Mouse (Mus musculus) left cerebral cortex, postnatal 25 days (tissue): Measurements from ENCODE around the gene Shc3. TPM values are rescaled to one million over a fixed set of nuclear protein-coding genes. Genes with fewer than 3 reads are reported as not detected.

Source experiments
- DNase-seq, 2 experiments: peaks; one replicate each; pipeline ENCODE4 v3.0.0; 2022; ENCODE audit warnings: low spot score in 2 of 2, mixed read lengths in 1 of 2
- intact Hi-C: fragments of 180-260 bp; cut with DNase I; formaldehyde crosslinking; loops from one replicate; pipeline ENCODE4 v1.15.1; 2025
- total RNA-seq, 2 experiments: library from RNA; stranded (reverse); gene quantifications; 2 replicates each; pipeline ENCODE4 v1.2.3; 2021

The Shc3 gene
- total RNA-seq, 2 experiments from 2014 or later: 214 to 217 TPM

GRCm38 (mm10) chr13:51505711-51506110 is 63.5 kb downstream of the Shc3 start:
- DNase-seq: peak in 1 of 2 experiments; percentile 55
- intact Hi-C loops: no loop called here

- intact Hi-C loops: no loop called here
- peak in 1 of 2 experiments; percentile 64 for DNase-seq
Measured at GRCm38 (mm10) chr13:51499769-51500168, 69.5 kb downstream of the Shc3 start.

DNA sequence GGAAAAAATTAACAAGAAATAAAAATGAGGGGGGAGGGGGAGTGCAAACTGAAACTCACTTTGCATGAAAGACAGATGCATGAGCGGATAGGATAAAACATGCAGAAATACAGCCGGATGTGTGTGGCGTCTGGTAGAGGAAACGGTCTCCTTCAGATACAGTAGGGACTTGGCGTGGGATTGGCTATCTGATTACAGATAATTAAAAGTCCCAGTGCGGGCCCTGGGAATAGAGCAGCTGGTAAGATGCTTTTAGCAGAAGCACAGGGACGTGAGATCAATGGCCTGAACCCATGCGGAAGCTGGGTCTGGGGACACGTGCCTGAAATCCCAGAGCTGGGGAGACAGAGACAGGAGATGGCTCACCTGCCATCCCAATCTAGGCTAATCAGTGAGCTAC is 75.5 kb downstream of the Shc3 start:
- intact Hi-C loops: no loop called here
- DNase-seq: no peak

DNA sequence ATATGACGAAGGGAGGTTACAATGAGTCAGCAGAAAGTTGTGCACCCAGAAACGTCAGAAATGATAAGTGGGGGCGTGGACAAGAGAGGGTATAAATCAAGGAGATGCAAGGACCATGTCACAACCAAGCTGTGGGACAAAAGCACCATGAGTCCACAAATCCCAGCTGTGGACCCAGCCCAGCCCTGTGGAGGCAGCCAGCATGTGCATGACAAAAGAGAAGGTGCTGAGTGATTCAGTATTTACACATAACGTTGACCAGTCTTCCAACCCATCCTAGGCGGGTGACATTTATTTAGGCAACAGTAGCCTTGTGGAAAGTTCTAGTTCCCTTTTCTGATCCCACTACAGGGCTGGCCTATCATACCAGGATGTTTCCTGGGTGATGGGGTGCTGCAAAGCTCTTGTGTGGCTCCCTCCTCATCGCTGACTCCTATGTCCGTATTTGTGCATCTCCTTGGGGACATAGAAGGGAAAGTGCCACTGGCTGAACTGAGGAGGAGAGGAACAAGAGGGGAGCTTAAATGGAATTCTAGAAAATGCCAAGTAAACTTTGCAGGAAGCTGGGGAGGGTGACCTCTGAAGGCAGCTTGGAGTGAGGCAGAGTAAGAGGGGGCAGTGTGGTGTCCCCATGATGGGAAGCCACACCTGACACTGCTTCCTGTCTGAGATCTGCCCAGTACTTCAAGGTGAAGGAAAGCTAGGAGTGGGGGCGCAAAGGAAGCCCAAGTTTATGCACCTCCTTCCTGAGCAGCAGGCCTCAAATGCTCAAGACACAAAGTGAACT is 77.4 kb downstream of the Shc3 start:
- no peak for DNase-seq
- intact Hi-C loops: no loop called here

GRCm38 (mm10) chr13:51490195-51490594 is 79.0 kb downstream of the Shc3 start:
- no peak for DNase-seq
- intact Hi-C loops: no loop called here

DNA sequence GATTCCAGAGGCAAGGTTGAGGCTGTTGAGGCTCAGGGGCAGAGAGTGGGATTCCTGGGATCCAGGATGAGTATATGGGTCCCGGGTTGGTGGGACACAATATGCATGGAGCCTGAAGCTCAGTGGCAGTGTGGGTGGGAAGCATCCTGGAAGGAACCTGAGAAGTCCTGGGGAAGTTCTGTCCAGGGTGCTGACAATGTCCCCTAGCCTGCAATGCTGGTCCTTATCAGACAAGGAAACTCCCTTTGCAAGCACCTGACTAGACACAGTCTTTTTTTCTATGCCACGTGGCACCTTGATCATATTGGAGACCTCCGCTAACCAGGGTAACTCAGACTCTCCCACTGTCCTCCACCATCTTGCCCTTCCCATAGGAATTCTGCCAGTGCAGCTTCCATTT is 80.3 kb downstream of the Shc3 start:
- DNase-seq: no peak
- intact Hi-C loops: no loop called here

DNA sequence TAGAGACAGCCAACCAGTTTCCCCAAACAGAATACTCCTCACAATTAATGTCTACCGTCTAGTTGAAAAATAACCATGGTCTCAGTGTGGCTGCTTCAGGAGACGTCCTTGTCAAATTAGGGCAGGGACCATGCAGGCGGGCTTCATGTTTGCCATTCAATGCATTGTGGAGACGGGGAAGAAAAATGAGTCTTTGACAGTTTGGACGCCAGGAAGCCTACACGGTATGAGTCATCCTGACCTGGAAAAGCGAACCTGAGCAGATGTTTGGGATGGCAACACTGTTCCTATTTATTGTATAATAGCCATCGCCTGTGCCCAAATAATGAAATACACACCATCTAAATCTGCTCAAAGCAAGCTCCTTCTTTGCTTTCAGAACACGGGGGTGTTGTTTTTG is 83.9 kb downstream of the Shc3 start:
- intact Hi-C loops: no loop called here
- DNase-seq: peak in 1 of 2 experiments; percentile 33

DNA sequence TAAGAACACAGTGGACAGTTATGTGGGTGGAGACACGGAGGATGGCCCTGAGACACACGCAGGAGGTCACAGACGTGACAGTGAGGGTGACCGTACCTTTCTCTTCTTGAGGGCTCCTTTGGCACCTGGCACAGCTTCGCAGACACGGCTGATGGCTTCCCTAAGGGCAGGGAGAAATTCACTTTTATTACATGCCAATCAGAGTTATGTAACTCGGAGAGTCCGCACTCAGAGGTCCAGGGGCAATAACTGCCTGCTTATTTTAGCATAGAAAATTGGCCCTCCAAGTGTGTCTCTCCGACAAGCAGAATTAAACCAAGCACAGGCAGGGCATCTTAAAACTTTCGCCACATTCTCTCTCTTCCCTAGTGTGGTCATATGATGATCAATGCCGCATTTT is 86.4 kb downstream of the Shc3 start:
- DNase-seq: no peak
- intact Hi-C loops: no loop called here

GRCm38 (mm10) chr13:51480341-51481011 is 88.7 kb downstream of the Shc3 start:
- no peak for DNase-seq
- intact Hi-C loops: no loop called here

DNA sequence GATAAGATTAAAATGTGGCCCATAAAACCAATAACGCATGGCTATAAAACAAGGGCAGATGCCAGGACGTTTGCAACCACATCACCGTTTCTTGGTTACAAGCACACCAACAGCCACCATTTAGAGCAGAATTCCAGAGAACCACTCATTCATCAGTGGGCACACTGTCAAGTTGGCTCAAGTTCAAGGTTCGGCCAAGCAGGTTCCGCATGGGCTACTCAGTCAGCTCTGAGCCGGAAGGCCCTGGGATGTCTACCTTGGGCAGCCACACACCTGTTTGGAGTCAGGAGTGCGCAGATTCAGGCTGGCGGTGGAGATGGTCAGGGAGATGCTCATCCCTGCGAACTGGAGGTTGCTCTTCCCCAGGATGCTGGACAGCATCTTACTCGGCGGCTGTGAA is 89.4 kb downstream of the Shc3 start:
- no peak for DNase-seq
- intact Hi-C loops: no loop called here

DNA sequence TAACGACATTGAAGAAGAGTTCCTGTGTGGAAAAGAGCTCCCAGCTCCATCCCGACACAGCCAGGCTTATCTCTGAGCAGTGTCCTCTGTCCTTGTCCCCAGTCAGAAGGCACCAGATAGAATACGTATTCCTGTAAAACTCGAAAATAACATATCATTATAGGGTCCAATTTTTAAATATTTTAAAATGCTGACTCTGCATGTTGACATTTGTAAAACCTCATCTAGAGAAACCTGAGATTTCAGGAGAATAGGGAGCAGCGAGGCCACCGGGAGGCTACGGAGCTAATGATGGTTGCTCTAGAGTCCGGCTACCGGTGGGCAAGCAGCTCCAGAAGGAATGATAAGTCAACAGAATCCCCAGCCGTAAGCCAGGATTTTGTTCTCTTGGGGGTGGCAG is 92.2 kb downstream of the Shc3 start:
- DNase-seq: no peak
- intact Hi-C loops: no loop called here

DNA sequence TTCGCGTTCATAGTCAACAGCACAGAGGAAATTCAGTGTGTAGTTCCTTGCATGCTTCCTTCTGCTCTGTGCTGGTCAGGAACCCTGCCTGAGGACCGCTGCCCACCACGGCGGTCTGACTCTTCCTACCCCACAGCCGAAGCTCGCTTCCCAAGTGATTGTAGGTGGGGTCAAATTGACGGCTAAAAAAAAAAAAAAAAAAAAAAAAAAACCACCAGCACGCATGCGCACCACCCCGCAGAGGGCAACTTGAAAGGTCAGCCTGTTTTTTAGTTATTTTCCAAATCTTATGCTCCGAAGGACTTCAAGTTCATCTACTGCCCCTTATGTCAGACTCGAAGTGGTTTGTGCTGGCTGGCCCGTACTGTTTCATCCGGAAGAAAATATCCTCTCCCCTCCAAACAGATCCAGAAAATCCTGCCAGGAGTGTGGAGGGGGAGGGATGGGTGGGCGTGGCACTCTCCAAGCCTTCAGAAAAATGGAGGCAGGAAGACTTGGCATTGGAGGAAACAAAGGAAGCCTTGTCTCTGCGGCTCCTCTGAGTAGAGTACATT is 100.4 kb downstream of the Shc3 start:
- intact Hi-C loops: no loop called here
- no peak for DNase-seq

- intact Hi-C loops: no loop called here
- no peak for DNase-seq
Measured at GRCm38 (mm10) chr13:51466117-51466841, 102.9 kb downstream of the Shc3 start.

GRCm38 (mm10) chr13:51464294-51464693 is 104.9 kb downstream of the Shc3 start:
- intact Hi-C loops: no loop called here
- no peak for DNase-seq

DNA sequence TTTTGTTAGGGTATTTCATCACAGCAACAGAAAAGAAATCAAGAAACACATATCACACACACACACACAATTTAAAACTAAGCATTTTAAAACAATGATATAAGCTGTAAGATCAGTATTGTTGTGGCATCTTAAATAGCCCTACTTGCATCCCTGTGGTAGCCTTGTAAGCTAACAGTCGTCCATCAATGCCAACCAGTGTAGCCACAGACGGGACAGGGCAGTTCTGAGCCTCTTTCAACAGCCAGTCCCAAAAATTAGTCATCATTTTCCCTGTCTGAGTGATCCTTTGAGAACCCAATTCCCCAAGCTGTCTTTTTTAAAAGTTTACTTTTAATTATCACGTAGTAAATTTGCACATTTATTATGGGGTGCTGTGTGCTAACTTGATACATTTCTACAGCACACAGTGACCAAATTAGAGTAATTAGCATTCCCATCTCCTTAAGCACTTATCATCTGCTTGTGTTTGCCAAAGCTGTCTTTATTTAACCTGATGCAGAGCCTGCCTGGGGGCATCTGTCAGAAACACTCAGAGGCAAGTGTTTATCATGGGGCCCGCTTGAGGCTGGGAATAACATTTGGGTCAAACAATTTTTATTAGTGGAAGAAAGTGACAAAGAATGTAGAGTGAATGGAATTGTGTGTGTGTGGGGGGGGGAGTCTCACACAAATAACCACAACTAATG is 112.9 kb downstream of the Shc3 start:
- intact Hi-C loops: no loop called here
- no peak for DNase-seq

GRCm38 (mm10) chr13:51446550-51446949 is 122.7 kb downstream of the Shc3 start:
- no peak for DNase-seq
- intact Hi-C loops: no loop called here

DNA sequence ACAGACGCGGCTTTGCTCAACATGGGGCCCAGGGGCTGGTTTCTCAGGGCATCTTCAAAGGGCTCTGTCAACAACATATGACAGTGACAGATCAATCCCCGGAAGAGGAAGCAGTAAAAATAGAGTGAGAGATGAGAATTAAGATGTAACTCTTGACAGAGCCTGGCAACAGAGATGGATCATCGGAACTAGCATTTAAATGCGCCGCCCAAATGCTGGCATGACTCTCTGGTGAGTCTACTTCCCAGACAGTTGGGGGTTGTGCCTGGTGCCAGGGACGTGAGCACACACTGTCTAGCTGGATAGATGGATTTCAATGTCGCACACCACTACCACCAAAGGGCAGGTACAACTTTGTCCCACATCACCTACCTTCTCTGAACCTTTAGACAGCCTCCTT is 126.3 kb downstream of the Shc3 start:
- peak in 1 of 2 experiments; percentile 51 for DNase-seq

DNA sequence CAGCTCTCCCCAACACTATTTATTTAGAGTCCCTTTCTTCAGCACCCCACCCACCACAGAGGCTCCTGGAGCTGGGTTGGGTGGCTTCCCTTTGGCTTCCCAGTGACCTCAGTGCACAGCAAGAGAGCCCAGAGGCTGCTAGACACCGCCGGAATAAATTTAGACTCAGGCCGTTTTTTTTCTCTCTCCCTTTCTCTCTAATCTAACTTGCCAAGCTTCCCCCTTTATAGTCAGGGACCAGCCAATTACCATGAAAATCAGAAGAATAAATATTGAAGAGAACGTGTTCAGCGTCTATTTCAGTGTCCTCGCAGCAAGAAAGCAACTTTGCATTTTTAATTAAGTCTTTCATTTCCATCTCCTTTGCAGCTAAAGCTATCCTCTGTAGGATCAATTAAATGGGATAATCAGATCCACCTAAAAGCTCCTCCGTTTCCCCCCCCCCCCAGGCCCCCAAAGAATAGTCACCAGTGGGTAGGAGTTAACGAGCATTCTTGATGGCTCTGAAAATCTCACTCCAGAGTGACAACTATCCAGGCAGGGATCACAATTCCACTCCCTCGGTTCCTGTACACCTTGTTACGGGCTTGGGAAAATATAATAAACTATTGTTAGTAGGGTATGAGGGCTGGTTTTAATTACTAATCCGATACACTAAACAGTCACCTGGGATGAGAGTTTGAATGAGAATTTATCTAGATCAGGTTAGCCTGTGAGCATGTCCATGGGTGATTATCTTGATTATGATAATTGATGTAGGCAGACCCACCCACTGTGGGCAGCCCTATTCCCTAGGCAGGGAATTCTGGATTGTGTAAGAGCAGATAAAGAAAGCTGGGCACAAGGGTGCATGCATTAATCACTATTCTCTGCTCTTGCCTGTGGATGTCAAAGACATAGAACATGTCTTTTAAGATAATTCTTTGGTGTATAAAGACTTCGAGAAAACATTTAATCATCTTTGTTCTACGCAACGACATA is 131.8 kb downstream of the Shc3 start:
- no peak for DNase-seq
- intact Hi-C loops: loop anchor here (5.0 kb wide), 2 partner anchors 130 to 180 kb away; partner anchors contain the start of gene Shc3

More for the DNA sequence above, 126.3 kb downstream of the Shc3 start:
- intact Hi-C loops: no loop called here
